Mouse (Mus musculus): Measurements from ENCODE around the gene Pitx2.

- TF ChIP-seq POLR2A (IDR thresholded peaks at IDR 0.05; ENCODE audit: low read depth, low read length): no peak
- TF ChIP-seq CTCF (IDR thresholded peaks at IDR 0.05; ENCODE audit: extremely low read depth, insufficient read length, insufficient replicate concordance, low read depth, low read length): no peak
Observed at GRCm38 (mm10) chr3:129212038-129212645, 12.5 kb downstream of the Pitx2 start.

Measured in small intestine, adult 2 months (tissue).